Mouse (Mus musculus) T-helper 2 cell (primary cell): ENCODE data around the gene Rnaseh2a.
"Not testable (repeated sequence)": the region's sequence is repeated elsewhere in the genome, so short reads cannot be mapped to it uniquely, and the experiment has no call there.

Experiments used
- in situ Hi-C: fragments of 300-600 bp; cut with MboI, MseI; formaldehyde crosslinking; loops from one replicate; pipeline ENCODE4 v1.15.1; 2025; ENCODE audit warnings: high pct_unique_total_duplicates

Gene Rnaseh2a

DNA sequence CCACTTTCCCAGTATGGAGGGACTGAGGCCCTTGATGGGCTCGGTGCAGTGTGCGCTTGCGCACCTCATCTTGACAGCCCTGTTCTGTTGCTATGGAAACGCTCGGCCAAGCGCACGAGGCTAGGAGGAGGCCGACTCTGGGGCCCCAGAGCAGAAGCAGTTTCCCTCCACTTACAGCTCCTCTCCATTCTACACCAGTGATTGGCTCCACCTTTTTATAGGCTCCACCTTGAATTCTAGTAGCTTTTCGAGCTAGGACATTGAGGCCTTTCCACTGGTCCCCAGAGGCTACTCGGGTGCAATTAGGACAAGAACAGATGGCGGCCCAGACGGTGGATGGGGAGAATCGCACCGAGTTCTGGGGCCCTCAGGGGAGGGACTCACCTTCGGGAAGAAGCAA is 34.7 kb downstream of the Rnaseh2a start:
- in situ Hi-C loops, result no loop called here

DNA sequence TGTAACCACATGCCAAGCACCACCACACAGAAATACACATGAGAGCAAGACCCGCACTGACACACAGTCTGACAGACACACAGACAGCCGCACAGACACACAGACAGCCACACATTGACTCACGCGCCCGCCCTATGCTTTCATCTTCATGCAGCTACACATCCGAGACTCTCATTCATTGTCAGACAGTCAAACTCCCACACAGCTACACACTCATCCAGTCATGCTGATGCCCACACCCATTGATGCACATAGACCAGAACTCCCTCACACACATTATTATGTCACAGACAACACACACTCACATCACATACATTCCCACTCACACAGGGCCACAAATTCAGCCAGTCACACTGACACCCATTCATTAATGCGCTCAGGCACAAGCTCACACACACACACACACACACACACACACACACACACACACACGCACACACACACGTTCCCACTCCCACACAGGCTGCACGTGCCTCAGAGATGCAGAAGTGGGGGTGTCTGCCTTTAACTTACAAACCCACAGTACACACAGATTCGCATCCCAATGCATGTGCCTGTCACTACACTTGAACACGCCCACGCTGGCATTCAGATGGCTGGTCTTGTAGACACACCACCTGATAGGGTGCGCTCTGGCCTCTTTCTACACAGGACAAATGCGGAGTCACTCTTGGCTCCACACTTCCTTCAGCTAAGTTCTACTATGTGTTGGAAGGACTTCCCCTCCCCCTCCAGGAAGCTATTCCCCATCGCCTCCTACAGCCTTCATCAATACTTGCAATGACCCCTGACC is 35.6 kb downstream of the Rnaseh2a start:
- in situ Hi-C loops, result no loop called here

DNA sequence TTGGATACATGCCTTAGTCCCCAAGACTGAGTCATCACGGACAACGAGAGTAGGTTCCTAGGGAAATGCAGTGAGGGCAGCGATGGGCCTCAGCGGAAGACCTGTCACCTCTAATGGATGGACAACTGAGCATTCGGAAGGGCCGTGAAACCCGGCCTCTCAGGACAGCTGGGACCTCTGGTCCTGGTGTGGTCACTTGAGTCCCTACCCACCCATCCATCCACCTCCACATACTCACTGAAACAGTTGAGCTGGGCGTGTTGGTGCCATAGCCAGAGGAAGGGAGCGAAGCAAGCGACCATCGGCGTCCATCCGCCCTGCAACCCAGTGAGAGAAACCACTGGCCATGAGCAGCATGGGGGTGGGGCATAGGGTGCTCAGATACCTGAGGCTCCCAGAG is 39.0 kb downstream of the Rnaseh2a start:
- in situ Hi-C loops, result no loop called here

DNA sequence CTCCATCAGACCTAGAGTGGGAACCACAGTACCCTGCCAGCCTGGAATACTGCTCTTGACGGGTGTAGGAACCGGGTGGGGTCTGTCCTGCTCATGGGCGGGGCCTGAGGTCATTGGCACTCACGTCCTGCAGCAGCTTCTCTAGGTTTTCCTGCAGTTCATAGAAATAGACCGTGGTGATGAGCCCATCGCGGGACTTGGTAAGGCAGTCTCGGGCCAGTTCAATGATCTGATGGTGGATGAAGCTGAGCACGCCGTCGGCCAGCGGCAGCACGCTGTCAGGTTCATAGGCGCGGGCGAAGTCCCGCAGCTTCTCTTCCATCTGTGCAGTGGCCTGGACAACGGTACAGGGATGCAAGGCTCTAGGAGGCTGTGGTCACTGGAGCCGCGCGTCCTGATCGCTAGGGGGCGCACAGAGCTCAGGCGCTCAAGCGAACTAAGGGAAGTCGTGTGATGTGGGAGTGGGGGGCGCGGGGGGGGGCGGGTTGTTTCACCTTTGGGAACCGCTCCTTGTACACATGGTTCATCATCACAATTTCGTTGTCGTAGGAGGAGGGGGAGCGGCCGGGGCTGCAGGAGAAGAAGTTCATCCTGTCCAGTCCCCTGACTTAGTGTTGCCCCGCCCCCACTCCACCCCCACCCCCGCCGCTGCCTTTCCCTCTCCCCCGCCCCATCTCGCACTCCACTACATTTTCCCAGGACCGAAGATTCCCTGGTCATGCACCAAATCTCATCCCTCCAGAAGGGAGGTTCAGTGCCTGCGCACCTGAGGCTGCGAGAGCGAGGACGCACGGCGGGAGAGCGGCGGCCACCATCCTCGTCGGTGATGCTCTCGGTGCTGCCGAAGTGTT is 40.9 kb downstream of the Rnaseh2a start:
- in situ Hi-C loops, result no loop called here

DNA sequence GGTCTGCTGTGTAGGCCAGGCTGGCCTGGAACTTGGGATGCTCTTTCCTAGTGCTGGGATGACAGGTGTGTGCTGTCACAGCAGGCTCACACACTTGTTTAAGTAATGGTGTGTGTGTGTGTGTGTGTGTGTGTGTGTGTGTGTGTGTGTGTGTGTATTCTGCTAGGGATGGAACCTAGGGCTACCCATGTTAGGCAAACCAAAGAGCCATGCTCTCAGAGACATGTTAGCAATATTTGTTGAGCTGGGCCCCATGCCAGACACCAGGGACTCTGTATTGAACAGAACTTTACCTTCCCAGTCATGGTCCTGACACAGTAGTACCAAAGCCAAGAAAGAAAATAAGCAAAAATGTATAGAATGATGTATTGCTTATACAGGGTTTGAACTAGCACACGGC is 42.1 kb downstream of the Rnaseh2a start:
- in situ Hi-C loops, result no loop called here

DNA sequence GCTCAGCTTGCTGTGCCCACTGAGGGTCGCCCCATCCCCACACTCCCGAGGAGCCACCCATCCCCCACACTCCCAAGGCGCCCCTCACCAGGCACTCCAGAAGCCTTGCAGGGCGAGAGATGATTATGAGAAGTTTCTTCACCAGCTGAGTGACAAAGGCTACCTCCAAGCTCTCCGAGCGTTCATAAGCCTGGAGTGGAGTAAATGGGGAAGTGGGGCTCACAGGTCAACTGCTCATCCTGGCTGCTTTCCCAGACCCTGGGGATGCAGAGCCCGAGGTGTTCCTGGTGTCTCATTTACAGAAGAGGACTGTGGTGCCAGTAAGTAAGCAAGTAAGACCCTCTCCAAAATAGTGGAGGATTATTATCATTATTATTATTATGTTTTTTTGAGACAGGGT is 44.0 kb downstream of the Rnaseh2a start:
- in situ Hi-C loops, result no loop called here

DNA sequence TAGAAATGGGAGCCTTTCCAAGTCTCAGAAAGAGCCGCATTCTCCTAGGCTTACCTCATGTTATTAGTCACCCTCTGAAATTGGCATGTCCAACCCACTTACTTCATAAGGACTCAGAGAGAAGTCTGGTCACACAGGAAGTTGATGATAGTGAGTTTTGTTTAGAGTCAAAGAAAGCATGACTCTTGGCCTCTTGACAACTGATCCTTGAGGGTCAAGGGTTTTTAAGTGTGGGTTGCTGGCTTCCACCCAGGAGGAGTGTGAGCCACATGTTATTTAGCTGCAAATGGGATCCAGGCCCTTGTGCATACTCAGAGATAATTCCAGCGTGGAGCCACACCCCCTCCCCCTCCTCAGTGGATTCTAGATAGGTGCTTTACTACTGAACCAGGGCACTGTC is 48.0 kb downstream of the Rnaseh2a start:
- in situ Hi-C loops, result no loop called here

DNA sequence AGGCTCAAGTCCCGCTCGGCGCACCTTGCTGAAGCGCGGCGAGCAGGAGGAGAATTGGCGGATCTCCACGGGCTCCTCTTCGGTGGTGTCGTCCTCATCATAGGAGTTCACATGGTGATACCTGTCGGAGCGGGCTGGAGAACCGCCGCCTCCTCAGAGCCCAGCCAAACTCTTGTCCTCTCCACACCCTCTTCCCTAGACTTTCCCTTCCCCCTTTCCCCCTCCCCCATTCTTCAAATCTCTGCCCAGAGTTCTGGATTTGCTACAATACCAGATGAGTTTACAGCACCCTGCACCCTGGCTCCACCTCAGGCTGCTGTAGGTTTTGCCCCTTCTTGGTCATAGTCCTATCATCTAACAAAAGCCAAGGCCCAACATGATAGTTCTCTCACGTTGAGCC is 50.9 kb downstream of the Rnaseh2a start:
- in situ Hi-C loops, result no loop called here

DNA sequence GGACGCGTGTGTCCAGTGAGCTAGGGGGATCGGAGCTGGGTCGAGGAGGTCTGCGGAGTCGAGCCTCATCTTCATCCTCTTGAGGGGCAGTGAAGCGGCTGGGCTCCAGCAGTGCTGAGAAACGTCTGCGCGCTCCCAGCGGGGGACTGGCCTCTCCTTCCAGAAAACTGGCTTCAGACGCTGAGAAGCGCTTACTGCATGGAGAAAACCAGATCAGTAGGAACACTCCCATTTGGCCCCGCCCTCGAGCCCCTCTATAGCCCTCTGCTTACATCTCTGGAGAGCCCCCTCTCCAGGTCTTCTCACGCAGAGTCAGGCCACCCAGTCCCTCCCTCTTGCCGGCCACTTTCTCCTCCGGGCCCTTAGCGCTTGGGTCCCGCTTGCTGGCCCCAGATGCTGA is 51.8 kb downstream of the Rnaseh2a start:
- in situ Hi-C loops, result no loop called here

DNA sequence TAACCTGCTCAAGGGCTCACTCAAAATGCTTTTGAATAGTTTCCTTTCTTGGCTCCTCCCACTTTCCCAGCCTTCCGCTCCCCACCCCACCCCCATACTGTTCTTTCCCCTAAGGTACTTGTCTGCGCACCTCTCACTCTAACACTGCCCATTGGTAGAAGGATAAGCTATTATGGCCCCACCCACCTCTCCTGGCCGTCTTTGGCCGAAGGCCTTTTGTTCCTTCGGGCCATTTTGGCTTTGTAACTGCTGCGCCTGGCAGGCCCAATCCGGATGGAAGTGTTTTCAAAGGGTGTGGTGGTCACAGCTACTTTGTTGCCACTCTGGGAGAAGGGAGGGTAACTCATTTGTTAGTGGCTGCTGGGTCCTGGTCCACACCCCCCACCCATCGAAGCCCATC is 54.3 kb downstream of the Rnaseh2a start:
- in situ Hi-C loops, result no loop called here

DNA sequence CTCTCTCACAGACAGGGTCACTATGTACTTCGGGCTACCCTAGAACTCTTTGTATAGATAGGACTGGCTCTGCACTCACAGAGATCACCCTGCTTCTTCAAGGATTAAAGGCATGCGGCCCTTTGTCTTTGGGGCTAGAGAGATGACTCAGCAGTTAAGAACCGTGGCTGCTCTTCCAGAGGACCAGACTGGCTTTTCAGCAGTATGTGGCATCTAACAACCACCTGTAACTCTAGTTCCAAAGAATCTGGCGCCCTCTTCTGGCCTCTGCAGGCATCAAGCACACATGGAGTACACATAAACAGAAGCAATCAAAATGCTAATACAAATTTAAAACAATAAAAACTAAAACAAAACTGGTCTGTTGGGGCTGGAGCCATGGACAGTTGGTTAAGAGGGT is 55.6 kb downstream of the Rnaseh2a start:
- in situ Hi-C loops, result no loop called here

DNA sequence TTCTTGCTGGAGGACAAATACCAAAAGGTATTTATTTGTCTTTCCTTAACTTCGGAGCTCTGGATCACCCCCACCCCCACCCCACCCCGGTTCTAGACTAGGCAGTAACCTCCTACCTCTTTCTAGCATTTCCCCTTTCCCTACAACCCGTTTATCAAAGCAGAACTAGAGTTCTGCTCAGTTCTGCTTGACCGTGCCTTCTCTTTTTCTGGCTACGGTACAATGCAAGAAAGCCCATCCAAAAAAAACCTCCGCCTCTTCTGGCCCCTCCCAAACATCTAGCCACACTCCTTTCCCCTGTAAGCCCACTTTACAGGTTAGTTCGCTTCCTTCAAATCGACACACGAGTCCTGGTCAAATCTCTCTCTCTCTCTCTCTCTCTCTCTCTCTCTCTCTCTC is 56.1 kb downstream of the Rnaseh2a start:
- in situ Hi-C loops, result no loop called here

DNA sequence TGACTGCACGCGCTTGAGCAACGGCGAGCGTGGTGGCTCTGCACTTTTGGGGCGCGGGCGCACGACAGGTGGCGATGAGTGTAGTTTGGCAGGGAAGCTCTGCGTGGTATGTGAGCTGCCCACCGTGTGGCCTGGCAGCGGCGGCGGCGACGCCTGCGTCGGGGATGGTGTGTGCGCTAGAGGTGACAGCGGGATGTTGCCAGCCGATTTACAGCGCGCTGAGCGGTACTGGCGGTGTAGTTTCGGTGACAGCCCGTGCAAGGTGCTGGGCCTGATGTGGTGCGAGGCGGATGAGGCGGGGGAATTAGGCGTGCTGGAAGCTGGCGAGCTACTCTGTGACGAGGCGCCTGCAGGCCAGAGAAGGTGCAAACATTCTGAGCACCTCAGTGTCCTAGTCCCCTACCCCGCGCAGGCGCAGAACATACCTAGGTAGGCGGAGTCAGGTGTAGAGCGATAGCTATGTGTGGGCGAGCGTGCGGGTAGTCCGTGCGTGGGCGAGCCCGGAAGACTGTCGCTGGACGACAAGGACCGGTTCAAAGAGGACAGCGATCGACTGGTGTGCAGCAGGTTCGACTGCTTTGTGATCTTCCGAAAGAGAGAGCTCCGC is 56.6 kb downstream of the Rnaseh2a start:
- in situ Hi-C loops, result no loop called here

DNA sequence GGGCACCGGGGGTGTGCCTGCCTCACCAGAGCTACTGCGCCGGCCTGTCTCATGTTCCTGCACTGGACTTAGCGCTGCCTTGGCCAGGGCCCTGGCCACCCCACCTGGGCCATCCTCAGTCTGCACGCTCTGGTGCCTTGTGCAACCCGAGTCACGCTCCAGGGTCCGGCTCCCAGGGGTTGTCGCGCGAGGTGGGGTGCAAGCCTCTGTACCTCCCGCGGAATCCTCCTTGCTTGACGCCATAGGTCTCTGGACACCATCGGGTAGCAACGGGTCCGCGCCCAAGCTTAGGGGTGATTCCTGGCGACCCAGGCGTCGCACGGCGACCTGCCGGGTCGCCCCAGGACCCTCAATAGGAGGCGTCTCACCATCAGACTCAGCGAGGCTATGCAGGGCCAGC is 57.2 kb downstream of the Rnaseh2a start:
- in situ Hi-C loops, result no loop called here

DNA sequence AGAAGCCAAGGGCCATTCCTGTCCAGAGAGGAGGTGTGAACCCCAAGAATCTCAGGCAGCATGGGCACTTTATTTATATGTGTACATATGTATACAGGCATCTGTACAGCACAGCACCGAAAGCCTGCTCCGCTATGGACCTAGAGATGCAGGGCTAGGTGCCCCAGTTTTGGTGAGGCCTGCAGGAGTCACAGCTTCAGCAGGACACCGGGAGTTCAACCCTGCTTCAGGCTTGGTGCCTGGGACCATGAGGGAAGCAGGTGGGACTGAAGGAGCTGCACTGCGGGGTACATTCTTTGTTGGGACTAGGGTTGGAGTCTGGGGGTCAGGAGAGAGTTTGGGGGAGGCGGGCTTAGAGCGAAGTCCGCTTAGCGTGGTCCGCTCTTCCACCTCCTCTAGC is 57.7 kb downstream of the Rnaseh2a start:
- in situ Hi-C loops, result no loop called here

DNA sequence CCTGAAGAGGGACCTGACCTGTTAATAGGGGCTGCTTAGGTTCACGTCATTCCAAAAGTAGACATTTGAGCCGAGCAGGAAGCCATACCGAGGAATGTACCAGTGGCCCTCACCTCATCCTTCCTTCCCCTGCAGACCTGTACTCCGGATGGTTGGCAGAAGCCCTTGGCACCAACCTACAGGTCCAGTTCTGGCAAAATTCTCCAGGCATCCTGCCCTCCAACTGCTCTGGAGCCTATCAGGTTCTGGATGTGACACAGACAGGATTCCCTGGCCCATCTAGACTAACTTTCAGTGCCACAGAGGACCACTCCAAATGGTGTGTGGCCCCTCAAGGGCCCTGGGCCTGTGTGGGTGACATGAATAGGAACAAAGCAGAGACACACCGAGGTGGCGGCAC is 59.0 kb downstream of the Rnaseh2a start:
- in situ Hi-C loops, result no loop called here

DNA sequence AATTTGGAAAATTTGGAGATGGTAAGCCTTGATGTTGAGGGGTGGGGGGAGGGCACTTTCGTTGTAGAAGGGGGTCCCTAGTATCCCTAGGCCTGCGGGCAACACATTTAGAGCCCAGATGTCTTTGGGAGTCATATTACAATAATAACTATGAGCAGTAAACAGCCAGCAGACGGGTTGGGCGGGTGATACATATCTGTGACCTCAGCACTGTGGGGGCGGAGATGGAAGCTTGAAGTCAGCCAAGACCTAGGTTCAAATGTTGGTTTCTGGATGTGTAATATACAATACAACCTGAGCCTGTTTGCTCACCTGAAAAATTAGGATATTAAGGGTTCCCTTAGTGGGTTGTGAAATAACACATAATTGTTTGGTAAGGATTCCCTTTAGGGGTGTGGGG is 59.6 kb downstream of the Rnaseh2a start:
- in situ Hi-C loops, result no loop called here

DNA sequence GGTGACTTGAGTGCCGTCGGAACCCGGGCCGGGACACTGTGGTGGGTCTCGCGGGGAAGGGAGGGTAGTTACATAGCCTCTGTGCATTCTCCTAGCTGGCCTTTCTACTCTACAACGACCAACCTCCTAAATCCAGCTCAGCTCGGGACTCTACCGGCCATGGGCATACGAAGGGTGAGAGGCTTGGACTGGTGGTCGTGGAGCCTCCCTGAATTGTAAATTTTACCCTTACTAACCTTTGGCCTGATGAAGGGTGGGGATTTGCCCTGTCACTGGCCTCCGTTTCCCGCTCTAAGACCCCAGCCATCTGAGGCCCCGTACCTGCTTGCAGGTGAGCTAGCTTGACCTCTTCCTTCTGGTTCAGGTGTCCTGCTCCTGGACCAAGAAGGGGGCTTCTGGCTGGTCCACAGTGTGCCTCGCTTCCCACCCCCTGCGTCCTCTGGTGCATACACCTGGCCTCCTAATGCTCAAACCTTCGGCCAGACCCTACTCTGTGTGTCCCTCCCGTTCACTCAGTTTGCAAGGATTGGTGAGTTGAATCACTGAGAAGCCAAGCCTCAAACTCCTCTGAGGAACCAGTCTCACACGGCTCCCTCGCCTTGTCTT is 60.3 kb downstream of the Rnaseh2a start:
- in situ Hi-C loops, result no loop called here

DNA sequence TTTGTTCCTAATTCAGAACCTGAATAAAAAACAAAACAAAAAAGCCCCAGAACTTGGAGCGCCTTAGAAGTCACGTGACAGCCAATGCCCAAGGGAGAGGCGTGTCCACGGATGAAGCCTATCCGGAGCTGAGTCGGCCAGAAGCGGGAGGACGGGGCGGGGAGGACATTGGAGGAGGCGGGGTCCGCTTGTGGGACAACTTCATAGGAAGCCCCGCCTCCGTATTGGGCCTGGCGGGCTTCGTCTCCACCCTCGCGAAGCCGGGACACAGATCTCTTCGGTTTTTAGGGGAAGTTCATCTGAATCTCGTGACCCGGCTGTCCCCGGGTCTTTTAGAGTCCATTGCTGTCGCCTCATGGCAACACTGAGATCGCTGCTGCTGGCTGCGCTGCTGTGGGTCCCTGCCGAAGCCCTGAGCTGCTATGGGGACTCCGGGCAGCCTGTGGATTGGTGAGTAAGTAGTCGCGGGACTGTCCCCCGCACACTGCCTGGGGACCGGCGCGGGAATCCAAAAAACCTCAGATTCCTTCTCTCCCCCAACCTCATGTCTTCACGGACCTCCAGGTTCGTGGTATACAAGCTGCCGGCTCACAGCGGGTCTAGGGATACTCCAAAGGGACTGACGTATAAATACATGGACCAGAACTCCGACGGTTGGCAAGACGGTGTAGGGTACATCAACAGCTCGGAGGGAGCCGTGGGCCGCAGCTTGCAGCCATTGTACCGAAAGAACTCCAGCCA is 61.0 kb downstream of the Rnaseh2a start, which contains the start of gene Dnase2a:
TSS of gene Dnase2a (plus strand) at position 140 of the 741 bp plus-strand sequence.
- in situ Hi-C loops, result no loop called here

DNA sequence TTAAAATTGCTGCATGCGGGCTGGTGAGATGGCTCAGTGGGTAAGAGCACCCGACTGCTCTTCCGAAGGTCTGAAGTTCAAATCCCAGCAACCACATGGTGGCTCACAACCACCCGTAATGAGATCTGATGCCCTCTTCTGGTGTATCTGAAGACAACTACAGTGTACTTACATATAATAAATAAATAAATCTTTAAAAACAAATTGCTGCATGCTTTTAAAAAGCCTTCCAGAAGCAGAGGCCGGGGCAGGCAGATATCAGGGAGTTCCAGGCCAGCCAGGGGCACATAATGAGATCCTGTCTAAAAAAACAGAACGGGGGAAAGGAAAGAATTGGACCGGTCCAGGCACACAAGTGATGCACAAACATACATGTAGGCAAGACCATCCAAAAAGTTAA is 61.6 kb downstream of the Rnaseh2a start:
- in situ Hi-C loops, result not testable (repeated sequence)

DNA sequence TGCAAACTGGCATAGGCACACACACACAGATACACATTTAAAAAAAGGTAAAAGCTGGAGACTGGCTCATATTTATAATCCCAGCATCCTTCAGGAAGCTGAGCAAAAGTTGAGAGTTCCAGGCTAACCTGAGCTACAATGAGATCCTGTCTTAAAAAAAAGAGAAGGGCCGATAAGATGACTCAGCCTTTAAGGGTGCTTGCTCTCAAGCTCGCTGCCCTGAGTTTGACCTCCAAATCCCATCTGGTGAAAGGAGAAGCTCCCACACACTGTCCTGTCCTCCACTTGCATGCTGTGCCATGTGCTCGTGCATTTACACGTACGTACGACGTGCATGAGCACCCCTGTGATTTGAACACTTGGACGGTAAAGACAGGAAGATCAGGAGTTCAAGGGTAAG is 62.1 kb downstream of the Rnaseh2a start:
- in situ Hi-C loops, result no loop called here
